Mouse (Mus musculus) midbrain, embryonic 15.5 days (tissue): ENCODE results near the gene Asic3. TPM values are rescaled to one million over a fixed set of nuclear protein-coding genes. Genes with fewer than 3 reads are reported as not detected.

Experiments used
- ATAC-seq: fragments of 200-750 bp; cut with Nextera tagmentation; replicated peaks from 2 replicates; pipeline ENCODE4 v1.8.0; 2017; ENCODE audit warnings: moderate TSS enrichment
- H3K27ac ChIP-seq: fragments of 300-500 bp; sonication (generic); 2 replicates; pipeline ENCODE4 v1.5.1; 2015; ENCODE audit warnings: mild to moderate bottlenecking, inconsistent platforms
- H3K27me3 ChIP-seq: fragments of 300-500 bp; sonication (generic); replicated peaks from 2 replicates; pipeline ENCODE4 v1.6.1; 2015; ENCODE audit warnings: inconsistent platforms
- H3K36me3 ChIP-seq: fragments of 300-500 bp; sonication (generic); replicated peaks from 2 replicates; pipeline ENCODE4 v1.6.1; 2015; ENCODE audit warnings: inconsistent platforms
- H3K4me1 ChIP-seq: fragments of 300-500 bp; sonication (generic); 2 replicates; pipeline ENCODE4 v1.6.1; 2015; ENCODE audit warnings: inconsistent platforms
- H3K4me2 ChIP-seq: fragments of 300-500 bp; sonication (generic); 2 replicates; pipeline ENCODE4 v1.6.1; 2015; ENCODE audit warnings: inconsistent platforms, mild to moderate bottlenecking, moderate library complexity
- H3K4me3 ChIP-seq: fragments of 300-500 bp; sonication (generic); 2 replicates; pipeline ENCODE4 v1.5.1; 2015; ENCODE audit warnings: mild to moderate bottlenecking, inconsistent platforms
- H3K9ac ChIP-seq: fragments of 300-500 bp; sonication (generic); 2 replicates; pipeline ENCODE4 v1.6.1; 2015; ENCODE audit warnings: mild to moderate bottlenecking, inconsistent platforms
- H3K9me3 ChIP-seq: fragments of 300-500 bp; sonication (generic); 2 replicates; pipeline ENCODE4 v1.6.1; 2016; ENCODE audit warnings: inconsistent platforms
- WGBS: fragments of 180-500 bp; shearing (Covaris S2); methylation state at CpG from one replicate; pipeline ENCODE4 v1.1.7; 2015; ENCODE audit warnings: mixed read lengths; 5-methylcytosine and 5-hydroxymethylcytosine counted together
- polyA plus RNA-seq: library from polyadenylated mRNA; unstranded; fragments of >200 nt; fragmentation: Nextera tagmentation; extraction: Ambion mirVana; gene quantifications from 2 replicates; pipeline ENCODE4 v1.2.1, GENCODE M21; 2015

Gene Asic3
- polyA plus RNA-seq, 1 experiment from 2014 or later = 0.35 TPM

DNA sequence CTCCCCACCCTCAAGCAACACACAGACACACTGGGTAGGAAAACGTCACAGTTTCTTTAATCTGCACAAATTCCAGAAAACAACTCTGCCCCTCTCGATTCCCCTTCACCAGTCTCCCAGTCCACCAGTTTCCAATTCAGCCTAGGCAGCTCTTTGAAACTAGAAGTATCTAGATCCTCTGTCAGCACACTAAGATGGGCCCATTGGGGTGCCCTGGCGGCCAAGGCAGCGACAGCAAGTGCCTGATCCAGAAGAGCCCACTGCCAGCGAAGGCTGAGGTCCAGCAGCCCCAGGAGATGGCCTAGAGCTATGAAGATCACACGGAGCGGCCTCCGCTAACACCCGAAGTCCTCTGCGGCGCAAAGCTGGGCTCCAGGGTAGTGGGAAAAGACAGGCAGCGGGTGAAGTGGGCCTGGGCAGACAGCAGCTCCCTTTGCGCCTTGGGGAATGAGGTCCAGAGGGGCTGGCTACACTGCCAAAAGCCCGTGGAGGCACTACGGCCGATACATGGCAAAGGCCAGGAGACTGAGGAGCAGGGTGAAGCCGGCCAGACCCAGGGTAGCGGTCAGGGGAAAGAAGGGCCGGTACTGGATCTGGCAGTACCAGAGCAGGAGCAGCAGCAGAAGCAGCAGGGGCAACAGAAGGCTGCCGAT lies 32.4 kb downstream of the Asic3 start:
- ATAC-seq = 0 out of 2 replicates have a peak, but pooled peaks have one; percentile 0

DNA sequence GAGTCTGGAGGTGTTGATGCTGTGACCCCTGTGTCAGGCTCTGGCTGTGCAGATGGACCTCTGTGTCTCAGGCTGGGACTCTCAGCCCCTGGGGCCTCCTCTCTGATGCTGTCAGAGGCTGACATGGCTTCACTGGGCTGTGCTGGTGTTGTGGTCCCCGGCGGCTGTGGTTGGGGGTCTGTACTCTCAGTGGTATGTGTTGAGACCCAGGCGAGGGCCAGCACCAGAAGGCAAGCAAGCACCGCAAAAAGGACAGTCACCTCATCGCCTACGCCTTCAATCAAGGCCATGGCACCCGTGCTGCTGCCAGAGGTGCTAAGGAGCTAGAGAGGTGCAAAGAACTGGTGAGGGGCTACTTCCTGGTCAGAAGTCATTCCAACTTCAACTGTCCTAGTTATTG lies 33.4 kb downstream of the Asic3 start:
- H3K4me3 ChIP-seq = no peak overlapping the region
- H3K27ac ChIP-seq = no peak overlapping the region
- no peak overlapping the region for H3K9ac ChIP-seq
- WGBS = 92% methylated on average over 7 of the region's 7 CpGs
- H3K4me2 ChIP-seq = peak overlapping the region; percentile 89
- ATAC-seq = no peak
- no peaks in the 10 kb centered on the region for H3K9me3 ChIP-seq
- H3K4me1 ChIP-seq = peaks cover 39% of the 10 kb centered on the region
- 0 out of 2 replicates have a peak, but pooled peaks cover 3% of the 10 kb centered on the region for H3K36me3 ChIP-seq
- H3K27me3 ChIP-seq = no peaks in the 10 kb centered on the region

More for the DNA sequence above, 32.4 kb downstream of the Asic3 start:
- Histone ChIP-seq H3K4me1 (peaks cover 36% of the 10 kb centered on the region), H3K4me3 (peak overlapping the region; percentile 74), H3K4me2 (peak overlapping the region; percentile 96), H3K27ac (peak overlapping the region; percentile 88), H3K9ac (peak overlapping the region; percentile 90), H3K9me3 (no peaks in the 10 kb centered on the region), H3K27me3 (no peaks in the 10 kb centered on the region), H3K36me3 (0 out of 2 replicates have a peak, but pooled peaks cover 3% of the 10 kb centered on the region)
- WGBS = 57% methylated on average over 20 of the region's 20 CpGs

DNA sequence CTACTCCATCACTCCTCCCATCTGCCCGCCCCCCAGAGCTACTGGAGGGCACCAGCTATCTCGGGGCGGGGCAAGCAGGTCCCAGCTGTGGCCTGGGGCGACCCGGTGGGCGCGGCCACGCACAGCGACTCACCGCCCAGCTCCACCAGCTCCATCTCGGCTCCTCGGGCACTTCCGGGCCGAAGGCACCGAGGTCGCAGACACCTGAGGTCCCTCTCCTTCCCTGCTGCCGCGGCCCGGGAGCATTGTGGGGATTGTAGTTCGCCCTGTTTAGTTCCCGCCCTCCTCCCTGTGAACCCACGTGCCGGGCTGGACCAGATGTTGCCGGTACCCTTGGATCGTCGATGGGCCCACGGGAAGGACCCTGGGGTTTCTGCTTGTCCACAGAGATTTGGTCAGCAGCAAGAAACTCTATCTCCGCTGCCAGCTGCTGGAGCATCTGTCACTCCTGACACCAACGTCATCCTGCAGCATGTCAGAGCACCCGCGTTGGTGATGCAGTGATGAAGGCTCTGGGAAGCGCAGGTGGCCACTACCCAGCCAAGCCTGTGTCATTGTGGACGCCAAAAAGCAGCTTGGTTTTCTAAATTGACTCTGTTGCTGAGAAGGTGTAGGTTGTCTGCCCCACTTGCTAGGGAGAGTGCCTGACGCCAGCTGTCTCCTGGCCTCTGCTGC lies 34.6 kb downstream of the Asic3 start, which contains the start of gene Tmub1:
Tmub1 (minus strand) TSS at position 231 of the 675 bp plus-strand sequence.
- H3K27me3 ChIP-seq = no peaks in the 10 kb centered on the region
- ATAC-seq = peak; percentile 59
- peak within 1 kb of the TSS; percentile 89 for H3K4me2 ChIP-seq
- WGBS = 2% methylated on average over 32 of the region's 34 CpGs
- peak within 1 kb of the TSS; percentile 63 for H3K9ac ChIP-seq
- peaks cover 39% of the 10 kb centered on the region for H3K4me1 ChIP-seq
- H3K9me3 ChIP-seq = no peaks in the 10 kb centered on the region
- peak within 1 kb of the TSS; percentile 60 for H3K4me3 ChIP-seq
- 0 out of 2 replicates have a peak, but pooled peaks cover 3% of the 10 kb centered on the region for H3K36me3 ChIP-seq
- H3K27ac ChIP-seq = peak within 1 kb of the TSS; percentile 51

DNA sequence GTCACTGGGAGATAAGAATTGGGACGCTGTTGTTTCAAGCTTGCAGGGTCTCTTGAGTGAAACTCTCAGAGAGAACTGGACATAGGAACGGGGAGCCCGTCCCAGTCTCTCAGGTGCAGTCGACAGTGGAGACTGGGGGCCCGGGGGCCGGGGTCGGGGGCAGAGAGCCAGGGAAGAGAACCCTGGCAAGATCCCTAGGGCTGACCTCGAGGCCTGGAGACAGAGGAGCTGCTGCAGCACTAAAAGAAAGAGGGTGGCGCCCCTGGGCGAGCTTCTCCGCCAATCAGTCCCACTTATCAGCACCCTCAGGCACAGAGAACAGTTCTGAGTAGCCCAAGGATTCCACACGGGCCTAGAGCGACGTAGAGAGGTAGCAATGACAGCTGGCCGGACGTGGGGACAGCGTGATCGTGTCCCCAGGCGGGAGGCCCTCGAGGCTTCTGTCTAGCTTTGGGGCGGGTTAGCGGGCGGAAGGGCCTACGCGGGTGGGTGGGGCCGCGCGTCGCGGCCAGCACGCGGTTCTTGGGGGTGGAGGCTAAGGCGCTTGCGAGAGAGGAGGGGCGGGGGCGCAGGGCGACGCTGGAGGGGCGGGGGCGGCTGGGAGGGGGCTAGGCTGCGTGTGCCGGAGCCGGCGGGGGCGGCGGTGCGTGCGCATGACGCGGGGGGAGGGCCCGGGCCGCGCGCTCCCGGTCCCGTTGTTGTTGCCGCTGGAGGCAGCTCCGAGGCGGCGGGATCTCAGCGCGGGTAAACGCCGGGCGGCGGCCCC lies 38.3 kb downstream of the Asic3 start:
- peaks cover 55% of the 10 kb centered on the region for H3K4me1 ChIP-seq
- peak overlapping the region; percentile 82 for H3K4me2 ChIP-seq
- ATAC-seq = peak; percentile 66
- peak overlapping the region; percentile 90 for H3K27ac ChIP-seq
- H3K9me3 ChIP-seq = no peaks in the 10 kb centered on the region
- H3K36me3 ChIP-seq = no peaks in the 10 kb centered on the region
- H3K9ac ChIP-seq = peak overlapping the region; percentile 88
- 1% methylated on average over 66 of the region's 66 CpGs for WGBS
- no peaks in the 10 kb centered on the region for H3K27me3 ChIP-seq
- peak overlapping the region; percentile 87 for H3K4me3 ChIP-seq

DNA sequence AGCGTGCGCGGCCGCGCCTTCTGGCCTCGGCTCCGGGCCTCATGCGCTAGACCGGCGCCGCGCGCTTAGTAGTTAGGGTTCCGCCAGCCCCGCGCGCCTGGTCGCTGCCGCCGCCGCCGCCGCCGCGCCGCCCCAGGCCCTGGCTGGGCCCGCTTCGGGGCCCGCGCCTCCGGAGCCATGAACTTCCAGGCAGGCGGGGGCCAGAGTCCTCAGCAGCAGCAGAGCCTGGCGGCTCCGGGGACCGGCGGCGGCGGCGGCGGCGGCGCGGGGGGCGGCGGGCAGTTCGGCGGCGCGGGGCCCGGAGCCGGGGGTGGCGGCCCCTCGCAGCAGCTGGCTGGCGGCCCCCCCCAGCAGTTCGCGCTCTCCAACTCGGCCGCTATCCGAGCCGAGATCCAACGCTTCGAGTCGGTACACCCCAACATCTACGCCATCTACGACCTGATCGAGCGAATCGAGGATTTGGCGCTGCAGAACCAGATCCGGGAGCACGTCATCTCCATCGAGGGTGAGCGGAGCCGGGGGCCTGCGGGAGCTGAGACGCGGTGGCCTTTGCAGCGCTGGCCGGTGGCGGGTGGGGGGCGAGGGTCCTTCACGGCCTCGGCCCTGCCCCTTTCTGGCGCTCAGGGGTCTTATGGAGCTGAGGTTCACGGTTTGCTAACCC lies 39.0 kb downstream of the Asic3 start, which contains the start of gene Agap3:
Agap3 (plus strand) TSS at position 148 of the 661 bp plus-strand sequence.
- peak within 1 kb of the TSS; percentile 90 for H3K27ac ChIP-seq
- under 1% methylated on average over 81 of the region's 85 CpGs for WGBS
- H3K36me3 ChIP-seq = no peaks in the 10 kb centered on the region
- H3K4me2 ChIP-seq = peak within 1 kb of the TSS; percentile 82
- ATAC-seq = peak; percentile 67
- no peaks in the 10 kb centered on the region for H3K9me3 ChIP-seq
- no peaks in the 10 kb centered on the region for H3K27me3 ChIP-seq
- peak within 1 kb of the TSS; percentile 88 for H3K9ac ChIP-seq
- peaks cover 51% of the 10 kb centered on the region for H3K4me1 ChIP-seq
- H3K4me3 ChIP-seq = peak within 1 kb of the TSS; percentile 87

DNA sequence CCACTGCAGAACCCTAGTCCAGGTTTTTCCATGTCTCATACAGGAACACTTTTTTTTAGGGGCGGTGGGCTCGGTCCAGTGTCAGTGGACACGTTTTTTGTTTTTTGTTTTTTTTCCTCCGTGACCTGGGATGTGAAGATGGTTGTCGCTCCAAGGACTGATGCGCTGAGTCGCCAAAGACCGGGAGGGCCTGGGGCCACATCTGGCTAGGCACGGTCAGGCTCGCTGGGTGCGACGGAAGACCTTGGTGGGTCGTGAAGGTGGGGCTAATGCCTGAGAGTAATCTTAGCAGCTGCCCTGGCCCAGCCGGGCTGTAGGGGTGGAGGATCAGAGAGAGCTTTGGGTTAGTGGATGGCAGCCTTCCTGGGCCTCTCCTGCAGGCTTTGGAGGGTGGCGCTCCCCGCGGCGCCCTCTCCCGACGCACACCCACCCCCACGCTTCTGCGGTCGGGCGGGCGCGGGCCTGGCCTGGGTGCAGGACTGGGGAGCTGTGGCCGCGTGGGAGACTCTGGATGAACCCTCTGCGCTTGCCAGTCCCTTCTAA lies 39.6 kb downstream of the Asic3 start:
- no peaks in the 10 kb centered on the region for H3K9me3 ChIP-seq
- under 1% methylated on average over 29 of the region's 29 CpGs for WGBS
- H3K27ac ChIP-seq = peak overlapping the region; percentile 90
- H3K4me2 ChIP-seq = peak overlapping the region; percentile 82
- peaks cover 47% of the 10 kb centered on the region for H3K4me1 ChIP-seq
- H3K36me3 ChIP-seq = no peaks in the 10 kb centered on the region
- no peaks in the 10 kb centered on the region for H3K27me3 ChIP-seq
- ATAC-seq = peak; percentile 14; the same call in 1 of the 2 replicates
- H3K4me3 ChIP-seq = peak overlapping the region; percentile 87
- peak overlapping the region; percentile 88 for H3K9ac ChIP-seq

DNA sequence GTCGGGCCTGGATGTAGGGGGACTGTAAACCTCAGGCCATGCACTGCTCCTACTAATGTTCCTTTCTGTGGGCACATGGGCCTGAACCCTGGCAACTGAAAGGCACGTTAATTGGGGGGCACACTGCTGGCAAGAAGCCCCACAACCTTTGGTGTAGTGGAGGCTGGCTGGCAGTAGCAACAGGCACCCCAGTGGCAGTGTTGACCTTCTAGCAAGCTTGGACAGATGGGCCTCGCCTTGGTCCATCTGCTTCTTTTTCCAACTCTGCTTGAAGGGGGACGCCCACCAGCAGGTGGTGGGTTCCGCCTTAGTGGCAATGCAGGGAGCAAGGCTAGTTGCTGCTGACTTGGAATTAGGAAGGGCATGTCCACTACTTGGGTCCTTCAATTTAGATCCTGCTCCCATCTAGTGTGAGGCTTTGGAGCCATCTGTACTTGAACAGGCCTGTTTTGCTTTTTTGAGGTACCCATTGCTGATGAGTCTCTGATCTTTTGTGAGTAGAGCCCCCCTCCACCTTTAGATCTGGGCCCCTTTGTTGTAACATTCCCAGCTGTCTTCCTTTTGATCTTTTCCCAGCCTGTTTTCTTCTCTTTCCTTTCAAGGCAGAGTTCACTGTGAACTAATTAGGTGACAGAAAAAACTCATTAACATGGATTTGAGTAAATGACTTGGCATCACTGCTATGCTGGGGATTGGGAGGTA lies 40.2 kb downstream of the Asic3 start:
- Histone ChIP-seq H3K9ac (peak overlapping the region; percentile 88), H3K4me3 (peak overlapping the region; percentile 87), H3K4me2 (peak overlapping the region; percentile 82), H3K27me3 (no peaks in the 10 kb centered on the region), H3K36me3 (0 out of 2 replicates have a peak, but pooled peaks cover 1% of the 10 kb centered on the region), H3K9me3 (no peaks in the 10 kb centered on the region), H3K4me1 (peaks cover 42% of the 10 kb centered on the region), H3K27ac (peak overlapping the region; percentile 90)
- peak; percentile 7; the same call in 1 of the 2 replicates for ATAC-seq
- WGBS = 3% methylated on average over 5 of the region's 5 CpGs

DNA sequence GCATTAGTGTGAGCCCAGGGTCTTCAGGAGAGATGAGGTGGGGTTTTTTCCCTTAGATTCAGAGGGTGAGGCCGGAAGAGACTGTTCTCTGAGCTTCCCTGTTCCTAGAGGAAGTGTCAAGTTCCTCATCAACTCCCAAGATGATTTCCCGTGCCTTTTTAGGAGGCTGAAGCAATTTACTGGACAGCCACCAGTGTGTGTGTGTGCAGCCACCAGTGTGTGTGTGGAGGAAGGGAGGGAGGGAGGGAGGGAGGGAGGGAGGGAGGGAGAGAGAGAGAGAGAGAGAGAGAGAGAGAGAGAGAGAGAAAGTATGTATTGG lies 40.8 kb downstream of the Asic3 start:
- 16% methylated on average over 2 of the region's 2 CpGs for WGBS
- ATAC-seq = no peak
- Histone ChIP-seq H3K27ac (peak overlapping the region; percentile 90; the same call in 1 of the 2 replicates), H3K9me3 (no peaks in the 10 kb centered on the region), H3K9ac (peak overlapping the region; percentile 88), H3K4me3 (peak overlapping the region; percentile 87), H3K27me3 (no peaks in the 10 kb centered on the region), H3K4me2 (peak overlapping the region; percentile 82), H3K36me3 (0 out of 2 replicates have a peak, but pooled peaks cover 4% of the 10 kb centered on the region), H3K4me1 (peaks cover 42% of the 10 kb centered on the region)

DNA sequence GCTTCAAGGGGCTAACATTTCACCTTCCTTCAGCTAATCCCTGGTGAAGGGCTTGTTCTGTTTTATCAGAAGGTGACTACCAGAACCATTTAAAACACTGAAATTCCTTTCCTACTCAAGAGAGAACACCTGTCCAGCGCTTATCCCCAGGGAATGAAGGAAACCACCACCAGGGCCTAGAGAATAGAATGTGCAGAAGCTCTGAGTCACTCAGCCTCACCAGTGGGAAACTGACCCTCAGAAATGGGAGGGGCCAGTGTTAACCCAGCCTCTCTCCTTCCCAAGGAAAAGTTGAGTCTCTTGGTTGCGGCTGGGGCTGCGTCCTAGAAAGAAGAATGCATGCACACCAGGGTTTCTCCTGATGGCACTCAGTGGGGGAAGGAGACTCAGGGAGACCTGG lies 41.9 kb downstream of the Asic3 start:
- H3K9me3 ChIP-seq = no peaks in the 10 kb centered on the region
- H3K4me1 ChIP-seq = peaks cover 42% of the 10 kb centered on the region
- WGBS = 63% methylated on average over 3 of the region's 3 CpGs
- no peak for ATAC-seq
- 0 out of 2 replicates have a peak, but pooled peaks cover 4% of the 10 kb centered on the region for H3K36me3 ChIP-seq
- H3K4me2 ChIP-seq = peak overlapping the region; percentile 82
- no peaks in the 10 kb centered on the region for H3K27me3 ChIP-seq
- no peak overlapping the region for H3K4me3 ChIP-seq
- H3K27ac ChIP-seq = 0 out of 2 replicates have a peak overlapping the region, but pooled peaks have one; percentile 0
- H3K9ac ChIP-seq = peak overlapping the region; percentile 16; the same call in 1 of the 2 replicates

DNA sequence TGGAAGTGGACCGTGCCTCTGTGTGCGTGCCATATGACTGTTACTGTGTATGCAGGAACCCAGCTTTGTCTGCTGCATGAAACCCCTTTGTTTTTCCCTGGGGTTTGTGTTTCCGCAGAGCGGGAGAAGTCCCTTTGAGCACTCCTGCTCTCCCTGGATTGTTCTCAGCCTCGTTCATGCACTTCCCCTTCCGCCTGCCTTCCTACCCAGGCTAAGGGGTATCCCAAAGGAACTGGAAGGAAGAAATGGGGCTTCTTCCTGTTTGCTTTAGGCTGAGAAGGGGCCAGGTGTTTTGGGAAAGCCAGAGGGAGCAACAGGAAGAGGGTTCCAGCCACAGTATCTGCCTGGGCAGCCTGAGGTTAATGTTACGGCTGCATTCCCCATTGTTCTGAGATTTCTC lies 42.4 kb downstream of the Asic3 start:
- H3K4me2 ChIP-seq = peak overlapping the region; percentile 82
- 0 out of 2 replicates have a peak, but pooled peaks cover 4% of the 10 kb centered on the region for H3K36me3 ChIP-seq
- no peak overlapping the region for H3K4me3 ChIP-seq
- peak overlapping the region; percentile 16; the same call in 1 of the 2 replicates for H3K9ac ChIP-seq
- no peak for ATAC-seq
- no peaks in the 10 kb centered on the region for H3K9me3 ChIP-seq
- WGBS = 48% methylated on average over 7 of the region's 7 CpGs
- H3K27me3 ChIP-seq = no peaks in the 10 kb centered on the region
- H3K4me1 ChIP-seq = peaks cover 42% of the 10 kb centered on the region
- H3K27ac ChIP-seq = 0 out of 2 replicates have a peak overlapping the region, but pooled peaks have one; percentile 0
